Mouse (Mus musculus): ENCODE data around the gene Rab3gap1. TPM values are rescaled to one million over a fixed set of nuclear protein-coding genes. Genes with fewer than 3 reads are reported as not detected.
"Not testable (repeated sequence)": the region's sequence is repeated elsewhere in the genome, so short reads cannot be mapped to it uniquely, and the experiment has no call there.

Gene Rab3gap1
- polyA plus RNA-seq, 1 experiment from 2014 or later: 25.6 TPM

GRCm38 (mm10) chr1:127945696-127946575, 77.4 kb downstream of the Rab3gap1 start:
- H3K27ac ChIP-seq (ENCODE audit: low read length): peak overlapping the region; percentile 17; the same call in 1 of the 2 replicates

GRCm38 (mm10) chr1:127946615-127947249, 78.2 kb downstream of the Rab3gap1 start:
- Histone ChIP-seq H3K4me3 (replicated peaks; ENCODE audit: low read length) (no peak overlapping the region), H3K27me3 (ENCODE audit: control insufficient read depth, insufficient read depth, low read length) (no peaks in the 10 kb centered on the region), H3K9ac (ENCODE audit: low read length) (no peak overlapping the region), H3K36me3 (ENCODE audit: control insufficient read depth, insufficient read depth, low read length) (no peaks in the 10 kb centered on the region), H3K27ac (ENCODE audit: low read length) (peak overlapping the region; percentile 35; the same call in 1 of the 2 replicates), H3K9me3 (replicated peaks; ENCODE audit: control insufficient read depth, low read length) (no peaks in the 10 kb centered on the region), H3K4me2 (ENCODE audit: low read depth, low read length) (no peak overlapping the region), H3K4me1 (ENCODE audit: control insufficient read depth, insufficient read depth, low read length) (0 out of 2 replicates have a peak, but pooled peaks cover 5% of the 10 kb centered on the region)
- ATAC-seq (ENCODE audit: insufficient read depth, low FRiP score): no peak
- 67% methylated on average over 5 of the region's 5 CpGs for WGBS

More at GRCm38 (mm10) chr1:127945696-127946575, 77.4 kb downstream of the Rab3gap1 start:
- WGBS: 63% methylated on average over 3 of the region's 3 CpGs
- Histone ChIP-seq H3K4me1 (ENCODE audit: control insufficient read depth, insufficient read depth, low read length) (0 out of 2 replicates have a peak, but pooled peaks cover 5% of the 10 kb centered on the region), H3K4me2 (ENCODE audit: low read depth, low read length) (no peak overlapping the region), H3K27me3 (ENCODE audit: control insufficient read depth, insufficient read depth, low read length) (no peaks in the 10 kb centered on the region), H3K4me3 (replicated peaks; ENCODE audit: low read length) (no peak overlapping the region), H3K36me3 (ENCODE audit: control insufficient read depth, insufficient read depth, low read length) (no peaks in the 10 kb centered on the region), H3K9me3 (replicated peaks; ENCODE audit: control insufficient read depth, low read length) (no peaks in the 10 kb centered on the region), H3K9ac (ENCODE audit: low read length) (no peak overlapping the region)
- ATAC-seq (ENCODE audit: insufficient read depth, low FRiP score): no peak

- H3K4me1 ChIP-seq (ENCODE audit: control insufficient read depth, insufficient read depth, low read length): 0 out of 2 replicates have a peak, but pooled peaks cover 5% of the 10 kb centered on the region
- WGBS: 74% methylated on average over 5 of the region's 5 CpGs
- no peak for ATAC-seq (ENCODE audit: insufficient read depth, low FRiP score)
- no peaks in the 10 kb centered on the region for H3K27me3 ChIP-seq (ENCODE audit: control insufficient read depth, insufficient read depth, low read length)
- no peaks in the 10 kb centered on the region for H3K36me3 ChIP-seq (ENCODE audit: control insufficient read depth, insufficient read depth, low read length)
- no peak overlapping the region for H3K4me2 ChIP-seq (ENCODE audit: low read depth, low read length)
- H3K27ac ChIP-seq (ENCODE audit: low read length): no peak overlapping the region
- H3K4me3 ChIP-seq (replicated peaks; ENCODE audit: low read length): no peak overlapping the region
- no peak overlapping the region for H3K9ac ChIP-seq (ENCODE audit: low read length)
- no peaks in the 10 kb centered on the region for H3K9me3 ChIP-seq (replicated peaks; ENCODE audit: control insufficient read depth, low read length)
Observed at GRCm38 (mm10) chr1:127948748-127949147, 80.2 kb downstream of the Rab3gap1 start.

- H3K9ac ChIP-seq (ENCODE audit: low read length): no peak overlapping the region
- no peaks in the 10 kb centered on the region for H3K27me3 ChIP-seq (ENCODE audit: control insufficient read depth, insufficient read depth, low read length)
- H3K4me1 ChIP-seq (ENCODE audit: control insufficient read depth, insufficient read depth, low read length): no peaks in the 10 kb centered on the region
- no peak overlapping the region for H3K4me2 ChIP-seq (ENCODE audit: low read depth, low read length)
- no peaks in the 10 kb centered on the region for H3K36me3 ChIP-seq (ENCODE audit: control insufficient read depth, insufficient read depth, low read length)
- H3K27ac ChIP-seq (ENCODE audit: low read length): no peak overlapping the region
- 86% methylated on average over 4 of the region's 4 CpGs for WGBS
- no peak overlapping the region for H3K4me3 ChIP-seq (replicated peaks; ENCODE audit: low read length)
- H3K9me3 ChIP-seq (replicated peaks; ENCODE audit: control insufficient read depth, low read length): no peaks in the 10 kb centered on the region
- no peak for ATAC-seq (ENCODE audit: insufficient read depth, low FRiP score)
Observed at GRCm38 (mm10) chr1:127952276-127952675, 83.7 kb downstream of the Rab3gap1 start.

- H3K4me2 ChIP-seq (ENCODE audit: low read depth, low read length); H3K27me3 ChIP-seq (ENCODE audit: control insufficient read depth, insufficient read depth, low read length); H3K27ac ChIP-seq (ENCODE audit: low read length); H3K4me3 ChIP-seq (replicated peaks; ENCODE audit: low read length); H3K9me3 ChIP-seq (replicated peaks; ENCODE audit: control insufficient read depth, low read length); ATAC-seq (ENCODE audit: insufficient read depth, low FRiP score); H3K36me3 ChIP-seq (ENCODE audit: control insufficient read depth, insufficient read depth, low read length); H3K4me1 ChIP-seq (ENCODE audit: control insufficient read depth, insufficient read depth, low read length); H3K9ac ChIP-seq (ENCODE audit: low read length): not testable (repeated sequence)
- WGBS: 83% methylated on average over 4 of the region's 4 CpGs
Observed at GRCm38 (mm10) chr1:127954198-127954597, 85.6 kb downstream of the Rab3gap1 start.

GRCm38 (mm10) chr1:127954800-127955199, 86.2 kb downstream of the Rab3gap1 start:
- WGBS: 56% methylated on average over 4 of the region's 4 CpGs
- ATAC-seq (ENCODE audit: insufficient read depth, low FRiP score): no peak
- H3K9ac ChIP-seq (ENCODE audit: low read length): no peak overlapping the region

GRCm38 (mm10) chr1:127956524-127956923, 88.0 kb downstream of the Rab3gap1 start:
- WGBS: 94% methylated on average over 1 of the region's 1 CpGs
- H3K4me3 ChIP-seq (replicated peaks; ENCODE audit: low read length): no peak overlapping the region
- H3K27me3 ChIP-seq (ENCODE audit: control insufficient read depth, insufficient read depth, low read length): no peaks in the 10 kb centered on the region
- no peaks in the 10 kb centered on the region for H3K4me1 ChIP-seq (ENCODE audit: control insufficient read depth, insufficient read depth, low read length)
- no peak overlapping the region for H3K9ac ChIP-seq (ENCODE audit: low read length)
- no peak for ATAC-seq (ENCODE audit: insufficient read depth, low FRiP score)
- no peaks in the 10 kb centered on the region for H3K9me3 ChIP-seq (replicated peaks; ENCODE audit: control insufficient read depth, low read length)
- no peak overlapping the region for H3K27ac ChIP-seq (ENCODE audit: low read length)
- no peaks in the 10 kb centered on the region for H3K36me3 ChIP-seq (ENCODE audit: control insufficient read depth, insufficient read depth, low read length)
- H3K4me2 ChIP-seq (ENCODE audit: low read depth, low read length): no peak overlapping the region

More at GRCm38 (mm10) chr1:127954800-127955199, 86.2 kb downstream of the Rab3gap1 start:
- Histone ChIP-seq H3K9me3 (replicated peaks; ENCODE audit: control insufficient read depth, low read length) (no peaks in the 10 kb centered on the region), H3K27ac (ENCODE audit: low read length) (no peak overlapping the region), H3K27me3 (ENCODE audit: control insufficient read depth, insufficient read depth, low read length) (no peaks in the 10 kb centered on the region), H3K4me3 (replicated peaks; ENCODE audit: low read length) (no peak overlapping the region), H3K4me1 (ENCODE audit: control insufficient read depth, insufficient read depth, low read length) (no peaks in the 10 kb centered on the region), H3K36me3 (ENCODE audit: control insufficient read depth, insufficient read depth, low read length) (no peaks in the 10 kb centered on the region), H3K4me2 (ENCODE audit: low read depth, low read length) (no peak overlapping the region)

- no peak for ATAC-seq (ENCODE audit: insufficient read depth, low FRiP score)
- Histone ChIP-seq H3K9ac (ENCODE audit: low read length) (no peak overlapping the region), H3K27ac (ENCODE audit: low read length) (0 out of 2 replicates have a peak overlapping the region, but pooled peaks have one; percentile 5)
Observed at GRCm38 (mm10) chr1:127958801-127959200, 90.2 kb downstream of the Rab3gap1 start.

GRCm38 (mm10) chr1:127959312-127959718, 90.7 kb downstream of the Rab3gap1 start:
- H3K27ac ChIP-seq (ENCODE audit: low read length): peak overlapping the region; percentile 5; the same call in 1 of the 2 replicates
- H3K9me3 ChIP-seq (replicated peaks; ENCODE audit: control insufficient read depth, low read length): no peaks in the 10 kb centered on the region
- H3K4me3 ChIP-seq (replicated peaks; ENCODE audit: low read length): no peak overlapping the region
- 42% methylated on average over 7 of the region's 7 CpGs for WGBS
- ATAC-seq (ENCODE audit: insufficient read depth, low FRiP score): no peak
- no peak overlapping the region for H3K4me2 ChIP-seq (ENCODE audit: low read depth, low read length)
- no peak overlapping the region for H3K9ac ChIP-seq (ENCODE audit: low read length)
- H3K36me3 ChIP-seq (ENCODE audit: control insufficient read depth, insufficient read depth, low read length): no peaks in the 10 kb centered on the region
- H3K27me3 ChIP-seq (ENCODE audit: control insufficient read depth, insufficient read depth, low read length): no peaks in the 10 kb centered on the region
- no peaks in the 10 kb centered on the region for H3K4me1 ChIP-seq (ENCODE audit: control insufficient read depth, insufficient read depth, low read length)

More at GRCm38 (mm10) chr1:127958801-127959200, 90.2 kb downstream of the Rab3gap1 start:
- WGBS: 35% methylated on average over 5 of the region's 5 CpGs
- Histone ChIP-seq H3K4me1 (ENCODE audit: control insufficient read depth, insufficient read depth, low read length) (no peaks in the 10 kb centered on the region), H3K4me3 (replicated peaks; ENCODE audit: low read length) (no peak overlapping the region), H3K27me3 (ENCODE audit: control insufficient read depth, insufficient read depth, low read length) (no peaks in the 10 kb centered on the region), H3K36me3 (ENCODE audit: control insufficient read depth, insufficient read depth, low read length) (no peaks in the 10 kb centered on the region), H3K4me2 (ENCODE audit: low read depth, low read length) (no peak overlapping the region), H3K9me3 (replicated peaks; ENCODE audit: control insufficient read depth, low read length) (no peaks in the 10 kb centered on the region)
